Mouse (Mus musculus) retina, postnatal 7 days (tissue): ENCODE measurements around the gene Ezh1.
"Not testable (repeated sequence)": the region's sequence is repeated elsewhere in the genome, so short reads cannot be mapped to it uniquely, and the experiment has no call there.

Source experiments
- DNase-seq: peaks from one replicate; pipeline ENCODE4 v3.0.0-alpha.2; 2012; ENCODE audit warnings: low read depth, low spot score

Gene Ezh1

DNA sequence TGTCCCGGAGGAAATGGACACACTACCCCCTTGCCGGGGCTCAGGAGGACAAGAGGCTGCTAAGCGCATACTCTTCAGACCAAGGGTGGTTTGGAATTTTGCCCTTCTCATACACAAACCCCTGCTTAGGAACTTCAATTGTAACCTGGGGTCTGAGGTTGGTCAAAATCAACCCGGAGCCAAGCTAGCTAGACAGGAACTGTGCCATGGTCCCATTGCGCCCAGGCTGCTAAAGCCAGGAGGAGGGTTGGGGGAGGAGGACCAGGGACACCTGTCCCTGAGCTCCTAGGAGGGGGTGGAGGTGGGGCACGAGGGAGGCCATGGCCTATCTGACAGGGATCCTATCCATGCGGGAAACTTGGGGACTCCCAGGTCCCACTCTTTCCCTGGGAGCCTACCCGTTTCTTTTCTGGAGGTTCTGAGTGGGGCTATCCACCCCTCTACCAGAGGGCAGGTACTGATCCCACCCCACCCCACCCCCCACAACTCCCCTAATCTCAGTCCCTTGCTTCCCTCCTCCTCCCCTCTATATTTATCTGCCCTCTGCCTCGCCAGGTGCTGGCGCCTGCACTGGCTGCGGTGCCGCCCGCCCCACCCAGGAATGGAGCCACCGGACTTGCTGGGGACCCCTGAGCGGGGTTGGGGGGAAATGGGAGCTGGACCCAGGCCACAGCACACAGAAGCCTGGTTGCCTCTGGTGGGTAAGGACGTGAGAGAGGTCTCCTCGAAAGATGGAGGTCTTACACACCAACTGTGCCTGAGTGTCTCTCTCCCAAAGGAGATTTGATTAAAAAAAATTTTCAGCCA lies 56.8 kb downstream of the Ezh1 start:
- DNase-seq: no peak

DNA sequence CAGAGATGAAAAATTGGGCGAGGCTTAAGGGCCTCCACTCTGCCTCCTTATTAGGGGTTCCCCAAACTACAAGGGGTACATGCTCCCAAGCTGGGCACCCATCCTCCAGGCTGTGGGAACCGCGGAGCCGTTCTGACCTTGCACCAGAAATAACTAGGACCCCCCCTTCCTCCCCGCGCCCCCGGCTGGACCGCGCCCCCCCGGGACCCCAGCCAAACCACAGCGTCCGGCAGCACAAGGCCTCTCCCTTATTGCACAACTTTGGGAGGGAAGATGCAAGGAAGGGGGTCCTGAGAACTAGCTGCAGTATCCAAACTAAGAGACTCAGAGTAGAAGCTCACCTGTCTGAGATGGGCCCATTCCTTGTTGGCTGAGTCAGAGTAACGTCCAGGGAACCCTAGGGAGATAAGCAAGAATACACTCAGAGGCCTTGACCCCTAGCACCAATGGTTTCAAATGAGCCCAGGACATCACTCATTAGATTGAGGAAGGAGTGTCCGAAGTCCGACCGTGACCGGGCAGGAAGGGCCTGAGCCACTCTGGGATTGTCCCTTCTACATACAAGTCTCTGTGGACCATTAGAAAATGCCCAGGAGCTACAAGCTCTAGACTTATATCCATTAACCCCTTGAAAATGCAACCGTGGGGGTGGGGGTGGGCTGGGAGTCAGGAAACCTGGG lies 57.8 kb downstream of the Ezh1 start:
- DNase-seq: no peak

DNA sequence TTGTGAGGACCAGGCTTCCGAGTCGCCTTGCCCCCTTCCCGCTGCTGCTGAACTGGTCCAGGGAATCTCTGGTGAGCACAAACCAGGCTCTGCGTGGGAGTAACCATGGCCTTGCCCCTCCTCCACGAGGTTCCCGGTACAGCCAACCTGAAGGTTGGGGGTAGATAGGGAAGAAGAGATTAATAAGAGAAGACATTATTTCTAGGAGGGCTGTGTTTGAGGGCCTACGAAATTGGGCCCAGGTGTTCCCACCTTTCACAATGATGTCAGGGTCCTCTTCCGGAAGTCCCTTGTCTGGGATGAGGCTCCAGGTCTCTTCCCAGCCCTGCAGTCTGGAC lies 58.3 kb downstream of the Ezh1 start:
- DNase-seq: no peak

DNA sequence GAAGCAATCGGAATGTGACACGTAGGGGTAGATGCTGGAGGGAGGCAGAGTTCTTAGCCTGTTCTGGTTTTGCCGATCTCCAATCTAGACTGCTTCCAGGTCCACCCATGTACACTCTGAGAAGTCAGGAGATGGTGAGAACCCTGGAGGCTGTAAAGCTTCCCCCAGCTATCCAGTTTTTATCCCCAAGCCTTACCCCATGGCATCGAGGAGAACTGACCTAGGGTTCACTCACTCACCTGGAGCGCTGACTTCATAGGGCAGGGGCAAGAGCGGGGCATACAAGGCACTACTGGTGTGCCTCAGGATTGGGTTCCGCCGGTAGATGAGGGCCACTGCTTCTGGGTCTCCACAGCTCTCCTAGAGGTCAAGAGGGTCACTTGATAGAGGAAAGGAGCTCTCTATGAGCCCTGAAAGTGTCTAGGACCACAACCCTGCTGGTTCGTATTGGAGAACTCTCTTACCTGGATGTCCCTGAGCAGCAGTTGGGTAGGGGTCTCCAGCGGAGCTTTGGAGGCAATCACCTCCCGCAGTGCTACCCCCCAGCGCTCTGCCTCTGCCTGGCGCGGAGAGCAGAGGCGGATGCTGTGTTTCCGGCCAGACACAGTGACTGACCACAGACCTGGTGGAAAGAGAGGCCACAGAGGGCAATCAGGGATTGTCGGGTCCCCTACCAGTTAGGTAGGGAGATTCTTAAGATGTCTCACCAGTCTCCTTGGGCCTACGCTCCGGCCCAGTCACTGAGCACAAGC lies 58.9 kb downstream of the Ezh1 start:
- DNase-seq: no peak

DNA sequence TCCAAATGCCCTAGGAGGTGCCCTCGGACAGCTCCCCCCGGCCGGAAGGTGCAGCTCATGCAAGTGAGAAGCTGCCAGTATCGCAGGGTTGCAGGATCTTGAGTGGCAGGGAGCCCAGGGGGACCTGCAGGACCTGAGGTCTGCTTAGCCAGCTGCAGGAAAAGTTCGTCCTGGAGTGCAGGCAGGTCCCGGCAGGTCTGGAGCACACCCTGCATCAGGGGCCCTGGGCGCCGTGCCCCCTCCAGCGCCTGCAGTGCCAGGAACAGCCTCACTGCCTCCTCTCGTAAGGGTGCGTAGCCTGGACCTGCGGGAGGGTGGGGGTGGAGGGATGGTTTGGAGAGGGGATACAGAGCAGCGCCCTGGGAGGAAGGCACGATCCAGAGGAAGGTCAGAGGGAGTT lies 59.9 kb downstream of the Ezh1 start:
- no peak for DNase-seq

DNA sequence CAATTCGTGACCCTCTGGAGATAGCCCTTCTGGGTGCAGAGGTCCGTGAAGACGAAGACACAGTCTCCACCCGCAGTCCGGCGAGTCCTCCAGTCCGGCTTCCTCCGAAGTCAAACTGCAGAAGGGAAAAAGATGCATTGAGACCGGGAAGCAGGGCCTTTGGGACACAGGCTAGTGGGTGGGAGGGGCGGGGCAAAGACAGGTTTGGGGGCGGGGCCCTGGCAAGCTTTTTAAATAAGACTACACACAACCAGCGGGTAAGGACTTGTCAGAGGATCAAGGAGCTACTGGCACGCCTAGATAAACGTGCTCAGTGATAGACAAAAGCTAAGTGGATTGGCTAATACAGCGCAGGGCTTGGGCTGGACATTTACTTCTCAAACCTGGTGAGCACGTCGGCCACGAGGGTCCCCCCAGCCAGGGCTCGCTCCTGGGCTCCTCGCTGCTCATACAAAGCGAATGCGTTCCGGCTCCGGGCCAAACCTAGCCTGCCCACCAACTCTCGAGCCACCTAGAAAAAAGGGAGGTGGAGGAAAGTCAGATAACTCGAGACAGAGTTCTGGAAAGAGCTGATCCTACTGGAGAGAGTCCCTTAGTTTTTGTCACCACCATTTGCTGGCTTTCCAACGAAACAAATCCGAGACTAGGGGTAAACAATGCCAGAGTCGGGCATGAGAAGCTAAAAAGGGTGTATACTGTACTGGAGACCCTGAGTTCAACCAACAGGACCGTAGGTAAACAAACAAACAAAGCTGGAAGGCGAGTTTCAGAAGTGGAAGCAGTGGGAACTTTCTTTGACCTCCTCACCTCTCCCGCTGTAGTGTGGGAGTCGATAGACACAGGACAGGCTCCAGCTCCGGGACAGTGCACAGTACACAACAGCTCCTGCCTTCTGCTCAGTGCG lies 61.3 kb downstream of the Ezh1 start:
- no peak for DNase-seq

DNA sequence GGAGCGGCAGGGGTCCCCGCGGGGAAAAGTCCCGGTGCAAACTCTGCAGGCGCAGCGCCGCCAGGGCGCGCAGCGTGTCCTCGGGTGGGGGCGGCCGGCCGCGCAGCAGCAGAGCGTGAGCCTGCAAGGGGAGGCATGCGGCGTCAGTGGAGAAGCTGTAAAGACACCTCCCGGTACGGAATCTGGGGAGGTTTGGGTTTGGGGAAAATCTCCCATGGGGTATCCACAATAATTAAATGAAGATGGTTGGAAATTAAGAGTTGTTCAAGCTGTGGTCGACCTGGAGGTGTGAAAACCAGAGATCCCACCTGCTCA lies 62.0 kb downstream of the Ezh1 start:
- no peak for DNase-seq

DNA sequence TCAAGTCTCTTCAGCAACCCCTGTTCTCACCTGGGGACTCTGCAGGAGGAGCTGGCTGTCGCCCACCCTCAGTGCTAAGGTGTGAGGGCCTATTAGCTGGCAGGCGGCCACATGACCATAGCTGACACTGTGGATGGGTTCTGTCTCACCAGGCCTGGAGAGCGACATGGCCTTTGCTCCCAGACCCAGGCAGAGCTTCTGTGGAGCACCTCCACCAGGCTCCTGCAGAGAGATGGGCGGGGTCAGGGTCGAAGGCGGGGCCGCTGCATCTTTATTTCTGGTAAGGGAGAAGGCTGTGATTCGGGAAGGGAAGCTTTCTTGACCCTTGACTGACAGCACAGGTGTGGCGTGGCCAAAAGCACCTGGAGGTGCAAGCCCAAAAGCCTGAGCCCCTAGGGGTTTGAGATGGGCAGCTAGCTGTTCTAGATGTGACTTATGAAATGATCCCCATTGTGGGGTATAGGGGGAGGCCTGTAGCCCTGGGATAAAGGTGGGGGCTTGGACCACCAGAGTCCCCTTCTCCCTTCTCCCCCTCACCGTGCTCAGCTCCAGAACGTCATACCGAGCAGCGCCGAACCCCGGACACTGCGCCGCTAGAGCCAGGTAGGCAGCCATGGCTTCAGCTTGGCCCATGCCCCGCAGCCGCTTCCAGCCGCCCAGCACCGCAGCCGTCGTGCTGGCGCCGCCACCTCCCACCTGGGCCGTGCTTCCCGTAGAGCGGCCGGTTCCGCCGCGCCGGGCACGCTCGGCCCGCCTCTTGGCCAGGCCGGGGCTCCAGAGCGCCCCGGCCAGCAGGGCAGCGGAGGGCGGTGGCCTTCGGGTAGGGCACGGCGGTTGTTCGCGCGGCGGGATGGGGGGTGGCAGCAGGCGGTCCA lies 62.5 kb downstream of the Ezh1 start:
- DNase-seq: no peak

DNA sequence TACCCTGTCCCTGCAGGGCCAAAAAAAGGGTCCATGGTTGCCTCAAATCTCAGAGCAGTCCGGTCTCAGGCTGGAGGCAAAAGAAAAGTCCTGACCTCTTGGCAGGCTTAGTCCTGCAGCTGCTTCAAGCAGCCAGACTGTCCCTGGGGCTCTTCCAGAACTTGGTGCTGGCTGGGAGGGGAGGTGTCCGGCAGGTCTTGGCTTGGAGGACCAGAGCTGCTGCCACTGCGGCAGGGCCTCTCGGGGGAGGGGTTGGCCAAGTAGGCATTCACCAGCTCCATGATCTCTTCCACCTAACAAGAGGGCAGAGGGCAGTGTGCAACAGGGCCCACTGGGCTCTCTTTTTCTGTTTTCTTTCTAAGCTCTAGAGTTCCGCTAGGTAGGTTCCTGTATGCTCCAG lies 63.5 kb downstream of the Ezh1 start:
- DNase-seq: no peak

DNA sequence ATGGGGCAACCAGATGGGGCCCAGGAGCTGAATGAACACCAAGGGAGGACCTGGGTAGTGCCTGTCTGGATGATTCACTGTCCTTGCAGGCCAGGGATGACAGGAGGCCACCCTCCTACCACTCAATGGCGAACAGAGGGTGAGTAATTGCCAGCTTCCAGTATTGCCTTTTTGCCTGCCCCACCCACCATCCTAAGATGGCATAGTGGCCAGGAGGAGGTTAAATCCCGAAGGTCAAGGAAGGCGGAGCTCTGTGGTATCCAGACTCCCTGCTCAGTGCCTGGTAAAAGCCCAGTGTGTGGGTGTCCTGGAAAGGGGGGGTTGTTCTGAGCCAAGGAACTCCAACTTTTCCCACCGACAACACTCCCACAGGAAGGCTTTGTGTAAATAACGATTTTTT lies 64.0 kb downstream of the Ezh1 start:
- no peak for DNase-seq

DNA sequence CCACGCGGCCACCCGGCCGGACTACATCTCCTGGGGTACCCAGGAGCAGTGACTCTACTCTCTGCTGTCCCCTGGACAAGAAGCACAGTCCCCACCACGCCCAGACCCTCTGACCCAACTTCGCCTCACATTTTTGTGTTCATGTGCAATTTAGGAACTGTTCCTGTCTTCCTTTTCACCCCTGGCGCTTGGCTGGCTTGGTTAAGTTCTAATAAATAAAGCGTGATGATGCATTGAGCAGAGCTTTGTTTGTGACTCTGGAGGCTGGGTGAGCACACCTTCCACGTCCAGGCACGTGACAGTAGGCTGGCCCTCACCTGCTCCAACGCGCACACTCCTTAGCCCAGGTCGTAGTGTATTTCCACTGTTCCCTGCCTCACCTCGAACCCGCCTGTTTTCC lies 64.7 kb downstream of the Ezh1 start:
- DNase-seq: no peak

DNA sequence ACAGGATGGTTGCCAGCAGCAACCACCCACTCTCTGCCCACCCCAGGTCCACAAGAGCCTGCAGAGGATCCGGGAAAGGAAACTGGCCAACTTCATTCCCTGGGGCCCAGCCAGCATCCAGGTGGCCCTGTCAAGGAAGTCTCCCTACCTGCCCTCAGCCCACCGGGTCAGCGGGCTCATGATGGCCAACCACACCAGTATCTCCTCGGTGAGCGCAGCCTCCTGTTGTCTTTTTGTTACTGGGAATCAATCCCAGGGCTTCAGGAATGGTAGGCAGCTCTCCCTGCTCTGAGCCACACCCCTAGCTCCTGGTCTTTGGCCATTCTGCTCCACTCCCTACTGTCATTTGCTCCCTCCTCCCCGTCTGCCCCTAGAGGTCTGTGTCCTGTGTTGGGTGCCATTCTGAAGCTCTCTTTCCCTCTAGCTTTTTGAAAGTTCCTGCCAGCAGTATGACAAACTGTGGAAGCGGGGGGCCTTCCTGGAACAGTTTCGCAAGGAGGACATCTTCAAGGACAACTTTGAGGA lies 65.2 kb downstream of the Ezh1 start:
- DNase-seq: not testable (repeated sequence)

DNA sequence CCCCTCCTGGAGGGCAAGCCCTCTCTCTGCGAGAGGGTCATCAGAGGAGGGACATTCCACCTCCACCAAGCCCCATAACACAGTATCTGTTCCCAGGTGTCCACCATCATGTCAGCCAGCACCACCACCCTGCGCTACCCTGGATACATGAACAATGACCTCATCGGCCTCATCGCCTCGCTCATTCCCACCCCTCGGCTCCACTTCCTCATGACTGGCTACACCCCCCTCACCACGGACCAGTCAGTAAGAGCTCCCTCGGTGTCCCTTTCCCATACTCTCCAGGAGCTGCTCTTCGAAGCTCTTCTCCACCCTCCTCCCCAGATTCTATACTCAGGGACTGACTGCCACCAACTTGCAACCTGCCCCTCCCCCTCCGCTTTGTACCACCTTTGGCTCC lies 66.1 kb downstream of the Ezh1 start:
- DNase-seq: not testable (repeated sequence)

DNA sequence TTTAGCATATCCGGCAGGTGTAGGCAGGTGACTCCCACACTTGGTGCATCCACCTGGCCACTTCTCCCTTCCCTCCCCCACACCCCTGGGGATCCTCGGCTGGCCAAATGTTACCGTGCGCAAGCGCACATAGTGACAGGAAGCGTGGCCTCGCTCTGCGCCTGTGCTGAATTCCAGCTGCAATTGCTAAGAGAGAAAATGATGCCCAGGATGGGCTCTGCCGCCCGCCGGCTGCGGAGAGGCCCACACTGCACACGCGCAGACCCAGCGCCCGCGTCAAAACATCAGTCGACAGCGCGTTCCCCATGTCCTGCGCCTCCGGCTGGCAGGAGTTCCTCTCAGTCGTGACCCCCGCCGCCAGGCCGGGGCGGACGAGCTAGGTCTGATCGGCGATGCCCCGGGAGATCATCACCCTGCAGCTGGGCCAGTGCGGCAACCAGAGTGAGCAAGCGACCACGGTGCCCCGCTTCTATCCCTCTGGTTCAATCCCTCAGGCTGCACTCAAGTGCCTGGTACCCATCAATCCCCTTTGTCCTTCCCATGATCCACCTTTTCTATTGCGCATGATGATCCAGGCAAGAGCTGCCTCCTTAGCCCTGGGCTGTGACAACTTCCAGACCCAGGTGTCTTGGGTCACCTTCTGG lies 70.4 kb downstream of the Ezh1 start, which contains the start of gene Tubg2:
Gene Tubg2, plus strand, starts transcription at position 180 of the 644 bp plus-strand sequence.
- DNase-seq: peak; percentile 46

DNA sequence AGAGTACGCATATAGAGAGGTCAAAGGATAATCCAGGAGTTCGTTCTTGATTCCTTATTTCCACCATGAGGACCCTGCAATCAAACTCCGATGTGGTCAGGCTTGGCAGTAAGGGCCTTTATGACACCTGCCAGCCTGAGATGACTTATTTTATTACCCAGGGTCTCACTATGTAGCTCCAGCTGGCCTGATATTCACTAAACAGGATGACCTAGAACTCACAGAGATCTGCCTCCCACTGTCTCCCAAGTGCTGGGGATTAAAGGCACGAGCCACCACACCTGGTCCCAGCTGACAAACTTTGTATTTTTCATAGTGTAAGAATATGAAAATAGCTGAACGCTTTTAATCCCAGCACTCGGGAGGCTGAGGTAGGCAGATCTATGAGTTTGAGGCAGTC lies 71.1 kb downstream of the Ezh1 start:
- no peak for DNase-seq

DNA sequence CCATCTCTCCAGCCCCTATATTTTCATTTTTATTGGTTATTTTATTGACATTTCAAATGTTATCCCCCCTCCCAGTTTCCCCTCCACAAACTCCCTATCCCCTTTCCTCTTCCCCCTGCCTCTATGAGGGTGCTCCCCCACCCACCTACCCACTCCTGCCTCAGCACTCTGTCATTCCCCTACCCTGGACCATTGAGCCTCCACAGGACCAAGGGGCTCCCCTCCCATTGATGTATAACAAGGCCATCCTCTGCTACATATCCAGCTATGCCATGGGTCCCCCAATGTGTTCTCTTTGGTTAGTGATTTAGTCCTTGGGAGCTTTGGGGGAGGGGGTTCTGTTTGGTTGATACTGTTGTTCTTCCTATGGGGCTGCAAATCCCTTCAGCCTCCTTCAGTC lies 71.6 kb downstream of the Ezh1 start:
- no peak for DNase-seq

DNA sequence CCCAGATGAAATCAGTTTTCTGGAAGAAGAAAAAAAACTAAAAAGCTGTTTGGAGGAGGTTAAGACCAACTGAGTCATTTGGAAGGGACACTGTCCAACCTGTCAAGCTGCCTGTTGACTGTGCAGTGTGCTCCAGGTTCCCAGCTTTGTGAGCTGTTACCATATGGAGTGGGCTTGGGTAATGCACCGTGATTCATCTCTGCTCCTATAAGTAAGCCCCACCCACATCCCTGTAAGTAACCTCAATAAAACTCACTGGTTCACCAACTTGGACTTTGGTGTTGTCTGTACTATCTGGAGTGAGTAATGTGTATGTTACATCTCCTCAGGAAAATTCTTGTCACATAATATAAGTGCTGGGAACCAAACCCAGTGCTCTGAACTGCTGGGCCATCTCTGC lies 73.4 kb downstream of the Ezh1 start:
- no peak for DNase-seq

DNA sequence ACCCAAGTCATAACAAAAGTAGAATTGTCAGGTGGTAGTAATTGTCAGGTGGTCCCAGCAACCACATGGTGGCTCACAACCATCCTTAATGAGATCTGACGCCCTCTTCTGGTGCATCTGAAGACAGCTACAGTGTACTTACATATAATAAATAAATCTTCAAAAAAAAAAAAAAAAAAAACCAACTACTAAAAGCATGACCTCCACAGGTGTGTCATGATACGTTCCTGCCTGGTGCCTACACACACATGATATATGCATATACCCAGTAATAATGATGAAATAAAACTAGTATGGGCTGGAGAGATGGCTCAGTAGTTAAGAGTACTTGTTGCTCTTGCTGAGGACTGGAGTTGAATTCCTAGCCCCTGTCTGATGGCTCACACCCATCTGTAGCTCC lies 75.2 kb downstream of the Ezh1 start:
- no peak for DNase-seq

DNA sequence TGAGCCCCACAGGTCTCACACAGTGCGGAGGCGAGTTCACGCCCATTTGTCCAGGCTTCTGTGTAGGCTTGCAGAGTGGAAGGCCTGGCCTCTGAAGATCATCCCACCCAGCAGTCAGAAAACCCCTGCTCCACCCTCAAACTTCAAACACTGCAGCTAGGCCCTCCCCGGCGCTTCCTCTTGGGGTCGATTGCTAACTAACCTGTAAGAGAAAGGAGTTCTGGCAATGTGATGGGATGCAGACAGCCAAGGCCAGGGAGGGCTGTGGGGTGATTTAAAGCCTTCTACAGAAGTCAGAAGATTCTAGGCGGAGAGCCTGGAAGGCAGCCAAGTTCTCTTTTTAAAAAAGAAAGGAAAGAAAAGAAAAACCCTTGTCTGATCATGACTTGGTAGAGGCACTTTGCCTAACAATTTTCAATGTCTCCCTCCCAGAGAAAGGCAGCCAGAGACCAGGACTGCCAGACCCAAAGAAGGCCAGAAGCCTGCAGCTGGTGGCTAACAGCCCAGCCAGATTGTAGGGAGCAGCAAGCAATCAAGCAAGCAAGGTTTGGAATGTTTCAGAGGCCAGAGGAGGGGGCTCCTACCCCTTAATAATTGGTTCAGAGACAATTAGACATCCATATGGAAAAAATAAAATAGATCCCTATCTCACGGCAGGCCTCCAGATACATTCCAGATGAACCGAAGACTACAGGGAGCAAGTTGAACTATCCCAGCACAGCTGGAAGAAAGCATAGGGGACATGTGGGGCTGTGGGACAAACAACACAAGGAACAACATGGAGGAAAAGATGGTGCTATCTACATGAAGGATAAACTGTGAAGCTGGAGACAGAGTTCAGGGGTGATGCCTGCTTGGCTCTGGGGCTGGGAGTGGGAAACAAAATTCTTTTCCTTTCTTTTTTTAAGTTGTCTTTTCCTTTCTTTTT lies 76.8 kb downstream of the Ezh1 start:
- no peak for DNase-seq
